Mouse (Mus musculus) ES-E14 (cell line): Measurements from ENCODE around the gene 6430531B16Rik.

Source experiments
- CHD2 ChIP-seq: IDR thresholded peaks from 2 replicates; pipeline ENCODE4 v1.6.1; 2014; ENCODE audit warnings: mild to moderate bottlenecking, low read depth, low read length, inconsistent platforms
- HCFC1 ChIP-seq: IDR thresholded peaks from 2 replicates; pipeline ENCODE4 v1.6.1; 2012; ENCODE audit warnings: low read length, inconsistent platforms, borderline replicate concordance; ENCODE audit not compliant: insufficient read depth
- MAFK ChIP-seq: IDR thresholded peaks from 2 replicates; pipeline ENCODE4 v1.6.1; 2014; ENCODE audit warnings: mild to moderate bottlenecking, low read depth, low read length, inconsistent platforms; ENCODE audit not compliant: insufficient read depth
- ZC3H11A ChIP-seq: IDR thresholded peaks from 2 replicates; pipeline ENCODE4 v1.6.1; 2012; ENCODE audit warnings: low read depth, mild to moderate bottlenecking, inconsistent platforms, low read length, borderline replicate concordance
- ZNF384 ChIP-seq: IDR thresholded peaks from 2 replicates; pipeline ENCODE4 v1.6.1; 2012; ENCODE audit warnings: low read depth, low read length, inconsistent platforms

DNA sequence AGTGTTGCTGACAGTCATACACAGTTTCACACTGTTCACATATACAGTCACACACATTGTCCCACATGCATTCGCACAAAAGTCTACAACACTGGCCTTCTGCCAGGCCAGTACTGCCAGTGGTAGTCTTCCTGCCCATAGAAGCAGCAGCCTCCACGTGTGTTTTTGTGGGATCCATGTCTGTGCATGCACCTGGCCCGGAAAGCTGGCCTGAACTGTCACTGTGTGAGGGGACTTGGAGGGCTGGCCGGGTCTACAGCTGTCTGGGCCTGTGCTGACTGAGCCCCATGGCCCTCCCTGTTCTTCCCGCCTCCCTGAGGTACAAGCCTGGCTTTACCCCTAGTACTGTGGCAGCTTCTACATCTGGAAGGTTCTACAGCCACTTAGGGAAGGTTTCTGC lies 7.6 kb downstream of the 6430531B16Rik start:
- TF ChIP-seq MAFK (no peak), ZNF384 (no peak), CHD2 (no peak), ZC3H11A (no peak), HCFC1 (no peak)
